Mouse (Mus musculus) E14TG2a.4 (cell line): ENCODE measurements around the gene Tmem207.

Source experiments
- CTCF ChIP-seq: conservative IDR thresholded peaks from 2 replicates; pipeline ENCODE4 v1.5.1; 2014; ENCODE audit warnings: low read length
- POU5F1 ChIP-seq: IDR thresholded peaks from 2 replicates; pipeline ENCODE4 v1.6.1; 2014; ENCODE audit warnings: low read length, borderline replicate concordance

DNA sequence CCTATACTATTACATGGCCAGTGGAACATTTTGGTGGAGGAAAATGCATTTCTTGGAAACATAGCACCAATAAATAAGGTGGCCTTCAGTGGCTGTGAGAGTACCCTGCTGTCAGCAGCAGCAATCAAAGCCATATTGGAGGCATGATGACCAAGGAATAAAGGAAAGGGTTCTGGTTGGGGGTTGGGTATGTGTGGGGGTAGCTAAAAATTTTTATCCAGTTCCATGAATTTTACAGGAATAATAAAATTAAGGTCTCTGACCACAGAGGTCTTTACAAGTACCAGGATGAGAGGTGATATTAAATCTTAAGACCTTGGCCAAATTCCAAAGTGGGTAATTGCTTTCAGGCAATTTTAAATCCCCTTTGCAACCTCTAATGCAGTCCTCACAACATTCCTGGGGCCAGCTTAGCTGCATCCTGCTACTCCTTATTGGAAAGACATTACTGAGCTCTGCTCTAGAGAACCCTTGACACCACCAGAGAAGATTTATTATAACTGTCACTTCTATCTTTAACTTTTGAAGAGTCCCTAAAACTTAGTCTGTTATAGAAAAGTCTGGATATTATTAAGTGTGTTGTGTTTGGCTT lies 42.9 kb upstream of the Tmem207 start:
- TF ChIP-seq CTCF (no peak), POU5F1 (no peak)
